In genomic region chr11:75337246-75337645, GRCm38 (mm10) we compare ENCODE assay signal across 14 mouse cellular contexts. TPM values are rescaled to one million over a fixed set of nuclear protein-coding genes. Genes with fewer than 3 reads are reported as not detected.
DNase-seq lines count a peak whose midpoint lies in the region; ATAC-seq and TF ChIP-seq lines count a peak whose summit lies in the region.
"Had no signal": no experiment of that assay in that cellular context is flagged by ENCODE, and none has a peak within 500 bp of the region (broad histone marks: within the 10 kb centered on the region; RNA-seq: fewer than 3 reads in every experiment).

No protein-coding gene starts in this region.

- no peak overlapping the region for H3K4me2 ChIP-seq in lung, embryonic 14.5 days
- H3K4me2 ChIP-seq: hindbrain, embryonic 15.5 days; midbrain, embryonic 13.5 days; neural tube, embryonic 15.5 days had no signal

- peaks cover 77% of the 10 kb centered on the region for H3K36me3 ChIP-seq in lung, embryonic 14.5 days (ENCODE audit: insufficient read depth)

- H3K4me3 ChIP-seq in lung, embryonic 14.5 days (ENCODE audit: low read depth, low read length), result no peak overlapping the region
- H3K4me3 ChIP-seq: erythroblast, embryonic 14.5 days; hindbrain, embryonic 15.5 days; midbrain, embryonic 13.5 days; neural tube, embryonic 15.5 days had no signal

- 0 out of 2 replicates have a peak, but pooled peaks have one; percentile 13 for TF ChIP-seq CTCF in lung, embryonic 14.5 days (IDR thresholded peaks at IDR 0.05; ENCODE audit: low read depth)

- H3K9me3 ChIP-seq in lung, embryonic 14.5 days (ENCODE audit: low read depth, low read length), result no peaks in the 10 kb centered on the region
- H3K9me3 ChIP-seq: hindbrain, embryonic 15.5 days; midbrain, embryonic 13.5 days; neural tube, embryonic 15.5 days had no signal

- H3K27me3 ChIP-seq in lung, embryonic 14.5 days (ENCODE audit: insufficient read depth, low read length), result no peaks in the 10 kb centered on the region
- H3K27me3 ChIP-seq: hindbrain, embryonic 15.5 days; midbrain, embryonic 13.5 days; neural tube, embryonic 15.5 days had no signal

- no peak overlapping the region for H3K27ac ChIP-seq in lung, embryonic 14.5 days (ENCODE audit: low read depth)
- H3K27ac ChIP-seq: hindbrain, embryonic 15.5 days; midbrain, embryonic 13.5 days; neural tube, embryonic 15.5 days had no signal

- no peak for ATAC-seq in lung, embryonic 14.5 days (ENCODE audit: insufficient read depth)
- peak; percentile 63 for ATAC-seq in megakaryocyte-erythroid progenitor cell, adult 5-6 weeks (replicated peaks; ENCODE audit: low FRiP score, low TSS enrichment, poor library complexity, severe bottlenecking)
- no peak for ATAC-seq in cerebellum, adult (ENCODE audit: insufficient number of reproducible peaks, low FRiP score, low TSS enrichment)
- no peak for ATAC-seq in erythroid progenitor cell, adult 5-6 weeks (replicated peaks; ENCODE audit: low FRiP score, poor library complexity, severe bottlenecking)
- ATAC-seq: midbrain, embryonic 13.5 days had no signal

- H3K9ac ChIP-seq in lung, embryonic 14.5 days, result no peak overlapping the region
- H3K9ac ChIP-seq: hindbrain, embryonic 15.5 days; midbrain, embryonic 13.5 days; neural tube, embryonic 15.5 days had no signal

- H3K4me1 ChIP-seq in lung, embryonic 14.5 days (ENCODE audit: insufficient read depth), result no peaks in the 10 kb centered on the region
- H3K4me1 ChIP-seq: hindbrain, embryonic 15.5 days; midbrain, embryonic 13.5 days had no signal

- 82% methylated on average over 7 of the region's 7 CpGs for WGBS in lung, embryonic 14.5 days

- no peak for DNase-seq in lung, embryonic 14.5 days
- no peak for DNase-seq in lung, adult 18-20 months
- peak; percentile 71 for DNase-seq in CD4-positive helper T cell, adult 2 months (ENCODE audit: low read depth, low spot score)
- DNase-seq in induced T-regulatory cell, adult 2 months (ENCODE audit: low read depth), result peak; percentile 77
- no peak for DNase-seq in adrenal gland, postnatal 36 days
- DNase-seq: adrenal gland, postnatal 10 days; kidney, adult 8-10 months had no signal

RNA-seq across cellular contexts. Expression of gene Rpa1, which starts 10.9 kb away (rescaled TPM):
- 185 and 186 TPM in 2 replicates for polyA plus RNA-seq in lung, embryonic 14.5 days (2014; fragmentation: Nextera tagmentation; extraction: Ambion mirVana)
- 96.8 and 101 TPM in 2 replicates for total RNA-seq in megakaryocyte-erythroid progenitor cell, adult 5-6 weeks (2014; fragmentation: Nextera tagmentation)
- total RNA-seq in megakaryocyte-erythroid progenitor cell, adult 5-6 weeks (2017), result 168 and 179 TPM in 2 replicates
- total RNA-seq in erythroid progenitor cell, adult 5-6 weeks (2015; ENCODE audit: low replicate concordance), result 76.7 and 95.5 TPM in 2 replicates
- total RNA-seq in erythroid progenitor cell, adult 5-6 weeks (2017; ENCODE audit: low replicate concordance), result 100 and 110 TPM in 2 replicates
- 10 to 100 TPM; 51.3 to 56.1 TPM for total RNA-seq in adrenal gland, postnatal 36 days (2021)

RNA-seq across cellular contexts. Expression of gene Smyd4, which starts 11.0 kb away (rescaled TPM):
- polyA plus RNA-seq in lung, embryonic 14.5 days (2014; fragmentation: Nextera tagmentation; extraction: Ambion mirVana), result 14.2 and 17.3 TPM in 2 replicates
- 4.0 and 12.1 TPM in 2 replicates for total RNA-seq in megakaryocyte-erythroid progenitor cell, adult 5-6 weeks (2014; fragmentation: Nextera tagmentation)
- total RNA-seq in megakaryocyte-erythroid progenitor cell, adult 5-6 weeks (2017), result 9.2 and 16.7 TPM in 2 replicates
- total RNA-seq in erythroid progenitor cell, adult 5-6 weeks (2015; ENCODE audit: low replicate concordance), result 6.1 and 8.4 TPM in 2 replicates
- 1.1 and 5.3 TPM in 2 replicates for total RNA-seq in erythroid progenitor cell, adult 5-6 weeks (2017; ENCODE audit: low replicate concordance)
- 10 to 100 TPM in 1 of 2 experiments, 1 to 10 TPM in 1; 9.9 to 10.9 TPM for total RNA-seq in adrenal gland, postnatal 36 days (2021)

Comparison
In these comparisons a context has a peak if more than half of its experiments do, and no peak if none do; other contexts are left out.
1. DNase-seq: peak in CD4-positive helper T cell, adult 2 months (single experiment) and induced T-regulatory cell, adult 2 months (single experiment); none in lung, embryonic 14.5 days (single experiment), lung, adult 18-20 months (0 of 2) and adrenal gland, postnatal 36 days (0 of 2).